Mouse (Mus musculus) hindbrain, embryonic 12.5 days (tissue): ENCODE measurements around the gene Lrrc61. TPM values are rescaled to one million over a fixed set of nuclear protein-coding genes. Genes with fewer than 3 reads are reported as not detected.

ENCODE experiments used
- polyA plus RNA-seq: library from polyadenylated mRNA; unstranded; fragments of >200 nt; fragmentation: Nextera tagmentation; extraction: Ambion mirVana; gene quantifications from 2 replicates; pipeline ENCODE4 v1.2.1, GENCODE M21; 2016

Gene Lrrc61
- polyA plus RNA-seq, 1 experiment from 2014 or later, result 19.7 TPM

Other genes with a start within 250 kb of the Lrrc61 start
- gene Krba1, start 159.2 kb upstream of the Lrrc61 start, polyA plus RNA-seq, result 29.9 and 32.4 TPM in 2 replicates
- gene Zfp467, start 109.0 kb upstream of the Lrrc61 start, polyA plus RNA-seq, result 21.2 and 22.2 TPM in 2 replicates
- gene Sspo, start 106.6 kb upstream of the Lrrc61 start, polyA plus RNA-seq, result 0.34 and 0.40 TPM in 2 replicates
- gene Atp6v0e2, start 17.2 kb upstream of the Lrrc61 start, polyA plus RNA-seq, result 74.7 and 75.0 TPM in 2 replicates
- gene Rarres2, start 18.0 kb downstream of the Lrrc61 start, polyA plus RNA-seq, result 1.8 and 3.3 TPM in 2 replicates
- not detected in 2 replicates for gene Gm45021, start 34.8 kb downstream of the Lrrc61 start, polyA plus RNA-seq
- gene Repin1, start 39.1 kb downstream of the Lrrc61 start, polyA plus RNA-seq, result 43.1 and 43.9 TPM in 2 replicates
- not detected in 2 replicates for gene Gm44965, start 39.1 kb downstream of the Lrrc61 start, polyA plus RNA-seq
- gene Zfp775, start 47.3 kb downstream of the Lrrc61 start, polyA plus RNA-seq, result 12.7 and 14.6 TPM in 2 replicates
- gene AI854703, start 72.0 kb downstream of the Lrrc61 start, polyA plus RNA-seq, result 2.6 and 3.1 TPM in 2 replicates
- 1.0 and 1.1 TPM in 2 replicates for gene Gimap8, start 92.4 kb downstream of the Lrrc61 start, polyA plus RNA-seq
- gene Gimap9, start 121.3 kb downstream of the Lrrc61 start, polyA plus RNA-seq, result 3.7 and 4.4 TPM in 2 replicates
- gene Gimap4, start 129.8 kb downstream of the Lrrc61 start, polyA plus RNA-seq, result 4.2 and 5.4 TPM in 2 replicates
- 8.5 and 9.6 TPM in 2 replicates for gene Gimap6, start 153.4 kb downstream of the Lrrc61 start, polyA plus RNA-seq
- gene Gm28053, start 163.8 kb downstream of the Lrrc61 start, polyA plus RNA-seq, result 1.7 TPM in 1 of 2 replicates, not detected in the other
- not detected in 2 replicates for gene Gimap7, start 163.8 kb downstream of the Lrrc61 start, polyA plus RNA-seq
- 5.4 and 6.7 TPM in 2 replicates for gene Gimap1, start 184.3 kb downstream of the Lrrc61 start, polyA plus RNA-seq
- 0.97 and 1.6 TPM in 2 replicates for gene Gimap5, start 191.4 kb downstream of the Lrrc61 start, polyA plus RNA-seq
- not detected in 2 replicates for gene Gimap3, start 216.1 kb downstream of the Lrrc61 start, polyA plus RNA-seq